Mouse (Mus musculus): ENCODE measurements around the gene Anpep. TPM values are rescaled to one million over a fixed set of nuclear protein-coding genes. Genes with fewer than 3 reads are reported as not detected.
A peak's percentile ranks its signal among the peaks of the same experiment; 100 is the strongest.

The Anpep gene
- polyA plus RNA-seq, 1 experiment from 2014 or later = 2.8 TPM

GRCm38 (mm10) chr7:79858202-79858934, 2.5 kb downstream of the Anpep start:
- no peak for DNase-seq (ENCODE audit: extremely low spot score, low spot score)
- no peak overlapping the region for H3K4me3 ChIP-seq
- 72% methylated on average over 11 of the region's 11 CpGs for WGBS
- no peaks in the 10 kb centered on the region for H3K9me3 ChIP-seq
- no peak overlapping the region for H3K27ac ChIP-seq
- no peaks in the 10 kb centered on the region for H3K36me3 ChIP-seq (replicated peaks)
- H3K4me1 ChIP-seq = peaks cover 18% of the 10 kb centered on the region; the same call in 1 of the 2 replicates
- H3K27me3 ChIP-seq (ENCODE audit: poor library complexity, severe bottlenecking) = no peaks in the 10 kb centered on the region

DNA sequence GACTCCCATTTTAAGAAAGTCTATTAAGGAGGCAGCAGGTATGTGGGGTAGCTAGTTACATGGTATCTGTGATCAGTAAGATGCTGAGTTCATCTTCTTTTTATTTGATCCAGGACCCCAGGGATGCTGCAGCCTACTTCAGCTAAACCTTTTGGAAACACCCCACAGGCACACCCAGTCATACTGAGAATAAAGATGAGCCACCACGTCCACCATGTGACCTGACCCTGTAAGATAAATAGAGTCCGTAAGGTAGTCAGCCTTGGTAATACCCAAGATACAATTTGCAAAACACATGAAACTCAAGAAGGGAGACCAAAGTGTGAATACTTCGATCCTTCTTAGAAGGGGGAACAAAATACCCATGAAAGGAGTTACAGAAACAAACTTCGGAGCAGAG, 4.6 kb downstream of the Anpep start:
- WGBS = 87% methylated on average over 4 of the region's 4 CpGs
- Histone ChIP-seq H3K4me1 (peaks cover 18% of the 10 kb centered on the region; the same call in 1 of the 2 replicates), H3K27ac (no peak overlapping the region), H3K9me3 (no peaks in the 10 kb centered on the region), H3K27me3 (ENCODE audit: poor library complexity, severe bottlenecking) (no peaks in the 10 kb centered on the region), H3K4me3 (no peak overlapping the region), H3K36me3 (replicated peaks) (no peaks in the 10 kb centered on the region)
- no peak for DNase-seq (ENCODE audit: extremely low spot score, low spot score)

GRCm38 (mm10) chr7:79847456-79848451, 13.1 kb downstream of the Anpep start:
- H3K27me3 ChIP-seq (ENCODE audit: poor library complexity, severe bottlenecking) = peaks cover 40% of the 10 kb centered on the region
- peak overlapping the region; percentile 51 for H3K4me3 ChIP-seq
- H3K36me3 ChIP-seq (replicated peaks) = no peaks in the 10 kb centered on the region
- H3K9me3 ChIP-seq = no peaks in the 10 kb centered on the region
- 9% methylated on average over 53 of the region's 53 CpGs for WGBS
- DNase-seq (ENCODE audit: extremely low spot score, low spot score) = peak; percentile 59
- peak overlapping the region; percentile 61 for H3K27ac ChIP-seq
- peaks cover 21% of the 10 kb centered on the region for H3K4me1 ChIP-seq

GRCm38 (mm10) chr7:79846342-79846741, 14.5 kb downstream of the Anpep start:
- peaks cover 40% of the 10 kb centered on the region for H3K27me3 ChIP-seq (ENCODE audit: poor library complexity, severe bottlenecking)
- no peak for DNase-seq (ENCODE audit: extremely low spot score, low spot score)

DNA sequence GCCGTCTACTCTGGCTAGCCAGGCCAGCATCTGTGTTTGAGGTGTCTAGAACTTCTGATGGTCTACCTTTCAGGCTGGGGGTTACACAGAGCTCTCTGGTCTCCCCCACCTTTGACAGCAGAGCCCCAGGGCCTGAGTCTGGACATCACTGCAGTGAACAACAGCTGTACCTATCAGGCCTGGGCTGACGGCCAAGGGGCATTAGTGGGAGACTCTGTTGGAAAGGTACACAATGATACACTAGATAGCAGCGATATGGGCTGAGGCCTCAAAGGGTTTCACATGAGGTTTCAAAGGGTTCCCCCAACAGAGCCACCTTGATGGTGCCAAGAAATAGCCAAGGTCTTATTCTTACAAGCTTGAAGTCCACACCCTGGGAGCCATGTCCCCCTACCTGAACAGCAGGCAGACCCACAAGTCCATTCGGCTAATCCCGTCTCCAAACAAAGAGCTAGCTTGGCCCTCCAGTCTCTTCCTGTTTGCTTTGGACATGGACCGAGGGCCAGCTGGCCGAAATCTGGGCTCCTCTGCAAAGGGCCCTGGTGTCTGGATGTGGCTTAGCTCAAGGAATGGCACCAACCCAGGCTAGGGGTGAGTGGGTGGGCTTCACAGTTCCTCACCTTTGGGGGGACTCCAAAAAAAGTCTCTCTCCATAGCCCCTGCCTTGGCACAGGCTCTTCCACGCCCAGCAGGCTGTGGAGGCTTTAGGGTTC, 16.6 kb downstream of the Anpep start:
- no peak for DNase-seq (ENCODE audit: extremely low spot score, low spot score)
- H3K9me3 ChIP-seq = no peaks in the 10 kb centered on the region
- 85% methylated on average over 8 of the region's 8 CpGs for WGBS
- no peak overlapping the region for H3K27ac ChIP-seq
- no peaks in the 10 kb centered on the region for H3K36me3 ChIP-seq (replicated peaks)
- H3K4me3 ChIP-seq = no peak overlapping the region
- H3K4me1 ChIP-seq = peaks cover 29% of the 10 kb centered on the region
- H3K27me3 ChIP-seq (ENCODE audit: poor library complexity, severe bottlenecking) = peaks cover 32% of the 10 kb centered on the region

More at GRCm38 (mm10) chr7:79846342-79846741, 14.5 kb downstream of the Anpep start:
- Histone ChIP-seq H3K9me3 (no peaks in the 10 kb centered on the region), H3K36me3 (replicated peaks) (no peaks in the 10 kb centered on the region), H3K4me3 (no peak overlapping the region), H3K27ac (no peak overlapping the region), H3K4me1 (peaks cover 29% of the 10 kb centered on the region)
- 68% methylated on average over 2 of the region's 2 CpGs for WGBS

- WGBS = 71% methylated on average over 7 of the region's 7 CpGs
- Histone ChIP-seq H3K27me3 (ENCODE audit: poor library complexity, severe bottlenecking) (peaks cover 11% of the 10 kb centered on the region), H3K9me3 (no peaks in the 10 kb centered on the region), H3K4me3 (no peak overlapping the region), H3K36me3 (replicated peaks) (no peaks in the 10 kb centered on the region), H3K27ac (no peak overlapping the region), H3K4me1 (peaks cover 18% of the 10 kb centered on the region)
- no peak for DNase-seq (ENCODE audit: extremely low spot score, low spot score)
Observed at GRCm38 (mm10) chr7:79842163-79842562, 18.7 kb downstream of the Anpep start.

GRCm38 (mm10) chr7:79837247-79837646, 23.6 kb downstream of the Anpep start:
- Histone ChIP-seq H3K27me3 (ENCODE audit: poor library complexity, severe bottlenecking) (no peaks in the 10 kb centered on the region), H3K9me3 (no peaks in the 10 kb centered on the region), H3K4me3 (no peak overlapping the region), H3K4me1 (peaks cover 3% of the 10 kb centered on the region; the same call in 1 of the 2 replicates), H3K36me3 (replicated peaks) (no peaks in the 10 kb centered on the region), H3K27ac (no peak overlapping the region)
- no peak for DNase-seq (ENCODE audit: extremely low spot score, low spot score)
- 78% methylated on average over 2 of the region's 2 CpGs for WGBS

DNA sequence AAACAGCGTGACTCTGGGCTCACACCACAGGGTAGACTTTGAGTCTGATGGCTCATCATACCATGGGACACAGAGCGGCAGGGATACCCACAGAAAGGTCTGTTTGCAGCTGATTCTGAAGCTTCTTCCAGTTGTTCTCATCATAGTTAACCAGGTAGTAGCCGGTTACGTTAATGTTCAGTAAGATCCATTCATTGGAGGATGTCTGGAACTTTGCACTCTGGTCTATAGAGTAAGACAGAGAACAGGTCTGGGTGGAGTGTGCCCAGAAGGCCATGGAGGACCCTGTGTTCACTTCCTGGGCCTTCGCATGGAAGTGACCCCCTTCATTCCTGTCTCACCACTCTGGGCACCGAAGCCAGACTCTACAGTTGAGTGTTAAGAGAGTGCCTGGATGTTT, 25.7 kb downstream of the Anpep start:
- DNase-seq (ENCODE audit: extremely low spot score, low spot score) = no peak
- H3K9me3 ChIP-seq = no peaks in the 10 kb centered on the region
- no peaks in the 10 kb centered on the region for H3K36me3 ChIP-seq (replicated peaks)
- no peak overlapping the region for H3K4me3 ChIP-seq
- no peaks in the 10 kb centered on the region for H3K27me3 ChIP-seq (ENCODE audit: poor library complexity, severe bottlenecking)
- WGBS = 92% methylated on average over 6 of the region's 6 CpGs
- no peaks in the 10 kb centered on the region for H3K4me1 ChIP-seq
- no peak overlapping the region for H3K27ac ChIP-seq

DNA sequence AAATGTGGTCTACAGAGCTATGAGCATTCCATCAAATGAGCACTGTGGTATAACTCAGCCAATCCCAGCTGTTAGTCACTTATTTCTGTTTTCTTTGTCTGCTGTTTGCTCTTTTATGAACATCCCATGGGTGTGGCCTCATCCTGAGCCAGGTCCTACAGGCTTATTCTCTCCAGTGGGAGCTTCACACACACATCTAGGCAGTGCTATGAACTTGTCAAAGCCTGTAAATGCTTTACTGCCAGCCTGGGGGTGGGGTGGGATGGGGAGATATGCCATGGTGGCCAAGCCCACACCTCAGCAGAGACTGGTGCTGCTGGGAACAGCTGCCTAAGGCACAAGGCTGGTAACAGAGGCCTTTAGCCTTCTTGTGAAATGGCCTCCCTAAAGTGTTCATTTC, 27.9 kb downstream of the Anpep start:
- Histone ChIP-seq H3K4me3 (no peak overlapping the region), H3K4me1 (no peaks in the 10 kb centered on the region), H3K9me3 (no peaks in the 10 kb centered on the region), H3K36me3 (replicated peaks) (no peaks in the 10 kb centered on the region), H3K27ac (no peak overlapping the region), H3K27me3 (ENCODE audit: poor library complexity, severe bottlenecking) (no peaks in the 10 kb centered on the region)
- DNase-seq (ENCODE audit: extremely low spot score, low spot score) = no peak

DNA sequence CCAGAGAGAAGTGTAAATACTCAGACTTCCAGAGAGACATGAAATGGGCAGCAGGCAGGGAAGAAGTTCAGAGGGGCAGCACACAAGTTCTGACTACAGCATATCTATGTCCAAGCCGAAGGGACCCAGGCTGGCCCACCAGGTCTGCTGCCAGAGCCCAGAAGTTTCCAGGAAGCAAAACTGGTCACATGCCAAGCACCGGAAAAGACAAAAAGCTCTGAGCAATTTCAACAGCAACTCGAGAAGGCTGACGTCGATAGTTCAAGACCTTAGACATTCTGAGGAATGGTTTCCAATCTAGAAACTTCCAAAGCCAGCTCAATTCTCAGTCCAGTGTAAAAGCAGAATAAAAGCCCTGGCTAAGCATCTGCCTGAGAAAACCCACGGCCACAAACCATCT, 29.3 kb downstream of the Anpep start:
- H3K9me3 ChIP-seq = no peaks in the 10 kb centered on the region
- no peaks in the 10 kb centered on the region for H3K4me1 ChIP-seq
- no peak for DNase-seq (ENCODE audit: extremely low spot score, low spot score)
- H3K36me3 ChIP-seq (replicated peaks) = no peaks in the 10 kb centered on the region
- H3K4me3 ChIP-seq = no peak overlapping the region
- H3K27ac ChIP-seq = no peak overlapping the region
- 85% methylated on average over 6 of the region's 6 CpGs for WGBS
- H3K27me3 ChIP-seq (ENCODE audit: poor library complexity, severe bottlenecking) = no peaks in the 10 kb centered on the region

DNA sequence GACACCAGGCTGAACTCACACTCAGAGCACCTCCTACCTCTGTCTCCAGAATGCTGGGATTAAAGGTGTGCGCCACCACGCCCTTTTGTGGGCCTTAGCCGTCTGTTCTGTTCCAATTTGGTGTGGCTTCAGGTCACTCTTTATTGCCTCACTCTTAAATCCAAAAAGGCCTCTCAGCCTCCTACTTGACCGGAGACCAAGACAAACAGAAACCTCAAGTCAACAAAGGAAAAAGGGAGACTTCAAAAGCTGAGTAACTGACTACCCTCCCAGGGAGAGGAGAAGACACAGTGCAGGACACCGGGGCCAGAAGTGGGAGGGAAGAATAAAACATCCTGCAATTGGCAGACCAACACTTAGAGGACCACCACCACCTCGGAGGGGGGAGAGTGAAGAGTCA, 29.7 kb downstream of the Anpep start:
- no peaks in the 10 kb centered on the region for H3K36me3 ChIP-seq (replicated peaks)
- no peaks in the 10 kb centered on the region for H3K27me3 ChIP-seq (ENCODE audit: poor library complexity, severe bottlenecking)
- DNase-seq (ENCODE audit: extremely low spot score, low spot score) = no peak
- 86% methylated on average over 6 of the region's 6 CpGs for WGBS
- no peak overlapping the region for H3K4me3 ChIP-seq
- no peaks in the 10 kb centered on the region for H3K9me3 ChIP-seq
- H3K27ac ChIP-seq = no peak overlapping the region
- H3K4me1 ChIP-seq = no peaks in the 10 kb centered on the region

DNA sequence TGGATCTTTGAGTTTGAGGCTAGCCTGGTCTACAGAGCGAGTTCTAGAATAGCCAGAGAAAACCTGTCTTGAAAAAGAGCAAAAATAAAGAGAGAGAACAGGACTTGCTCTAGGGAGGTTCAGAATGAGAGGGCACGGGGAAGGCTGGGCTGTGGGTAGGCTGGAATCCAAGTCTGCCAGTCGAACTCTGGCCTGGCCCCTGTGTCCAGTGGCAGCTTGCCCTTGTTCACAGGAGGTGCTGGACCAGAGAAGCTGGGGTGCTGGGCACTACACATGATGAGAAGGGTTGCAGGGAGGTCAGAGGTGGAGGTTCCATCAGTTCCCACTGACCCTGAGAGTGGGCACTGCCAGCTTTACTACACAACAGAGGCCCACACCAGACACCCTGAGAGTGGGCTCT, 32.5 kb downstream of the Anpep start:
- no peaks in the 10 kb centered on the region for H3K27me3 ChIP-seq (ENCODE audit: poor library complexity, severe bottlenecking)
- H3K27ac ChIP-seq = no peak overlapping the region
- DNase-seq (ENCODE audit: extremely low spot score, low spot score) = no peak
- no peaks in the 10 kb centered on the region for H3K36me3 ChIP-seq (replicated peaks)
- H3K4me3 ChIP-seq = no peak overlapping the region
- no peaks in the 10 kb centered on the region for H3K4me1 ChIP-seq
- 84% methylated on average over 3 of the region's 3 CpGs for WGBS
- H3K9me3 ChIP-seq = no peaks in the 10 kb centered on the region; the same call in 1 of the 2 replicates
